Mouse (Mus musculus) 3T3-L1 (cell line): ENCODE measurements around the gene Gm10638.

Experiments used
- DNase-seq: peaks from one replicate; pipeline ENCODE4 v3.0.0-alpha.2; 2015; ENCODE audit warnings: low read depth, low spot score

Gene Gm10638

DNA sequence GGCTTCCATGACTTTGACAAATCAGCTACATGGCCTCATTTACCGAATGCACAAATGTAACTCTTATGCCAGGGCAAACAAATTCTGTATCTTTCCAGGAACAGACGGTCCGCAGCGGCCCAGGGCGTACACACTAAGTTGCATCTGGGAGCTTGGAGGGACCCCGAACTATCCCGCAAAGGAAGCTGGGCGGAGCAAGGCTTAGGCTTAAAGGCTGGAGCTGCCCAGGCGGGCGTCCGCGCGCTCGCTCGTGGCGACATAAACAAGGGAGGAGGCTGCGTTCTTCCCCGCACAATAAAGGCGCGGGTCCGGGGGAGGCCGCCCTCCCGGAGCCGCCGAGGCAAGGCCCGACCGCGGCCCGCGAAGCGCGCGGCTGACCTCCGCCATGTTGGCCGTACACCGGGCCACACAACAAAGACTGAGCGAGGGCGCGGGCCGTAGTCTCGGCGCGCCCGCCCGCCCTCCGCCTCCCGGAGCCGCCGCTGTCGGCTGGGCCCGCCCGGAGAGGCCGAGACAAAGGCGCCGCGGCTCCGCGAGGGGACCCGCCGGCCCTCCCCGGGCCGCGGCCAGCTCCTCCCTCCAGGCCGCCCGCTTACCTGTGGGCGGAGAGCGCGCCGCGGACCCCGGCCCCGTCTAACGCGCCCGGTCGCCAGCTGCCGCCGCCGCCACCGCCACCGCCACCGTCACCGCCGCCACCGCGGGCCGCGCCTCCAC, at the start of gene Gm10638, which contains the start of gene Siah1a:
Gm10638 (plus strand) TSS at position 479 of the 714 bp plus-strand sequence.
Siah1a (minus strand) TSS at position 714 of the 714 bp plus-strand sequence.
- DNase-seq = peak; percentile 75

DNA sequence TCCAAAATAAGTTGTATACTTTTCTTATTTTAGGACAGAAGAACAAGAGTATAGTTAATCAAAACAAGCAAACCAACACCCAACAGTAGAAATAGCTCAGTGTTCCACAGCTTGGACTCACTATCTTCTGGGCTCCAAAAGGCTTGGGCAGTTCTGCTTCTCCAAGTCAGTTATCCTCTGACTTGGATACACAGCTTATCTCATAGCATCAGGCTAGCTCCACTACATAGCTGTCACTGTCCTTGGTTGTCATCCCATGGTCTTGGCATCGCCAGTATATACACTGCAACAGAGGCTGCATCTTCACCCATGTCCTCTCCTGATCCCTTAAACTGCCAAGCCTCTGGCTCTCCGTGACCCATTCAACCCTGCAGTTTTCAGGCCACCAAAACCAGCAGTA, 49.8 kb upstream of the Gm10638 start:
- DNase-seq = no peak

DNA sequence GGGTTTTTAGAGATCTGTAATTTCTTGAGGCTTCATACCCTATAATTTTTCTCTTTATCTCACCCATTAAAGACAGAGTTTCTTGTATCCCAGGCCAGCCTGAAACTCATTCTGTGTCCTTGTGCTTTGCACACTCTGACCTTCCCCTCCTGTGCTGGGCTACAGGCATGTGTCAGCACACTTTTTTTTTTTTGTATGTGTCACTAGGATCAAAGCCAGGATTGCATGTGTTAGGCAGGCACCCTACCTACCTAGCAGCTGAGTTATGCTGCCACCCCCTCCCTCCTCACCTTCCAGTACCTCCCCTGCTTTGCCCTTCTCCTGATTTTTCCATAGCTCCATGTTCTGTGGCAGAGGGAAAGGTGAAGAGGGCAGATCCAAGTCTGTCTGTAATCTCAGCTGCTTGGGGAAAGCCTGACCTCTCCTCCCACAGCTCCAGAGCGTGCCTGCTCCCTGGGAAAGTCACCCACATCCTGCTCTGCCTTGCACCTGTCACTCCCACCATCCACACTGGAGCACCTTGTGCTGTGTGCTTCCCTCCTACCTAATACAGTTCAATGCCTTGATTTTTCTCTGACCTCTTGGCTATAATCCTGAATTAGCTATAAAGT, 46.6 kb upstream of the Gm10638 start:
- no peak for DNase-seq

DNA sequence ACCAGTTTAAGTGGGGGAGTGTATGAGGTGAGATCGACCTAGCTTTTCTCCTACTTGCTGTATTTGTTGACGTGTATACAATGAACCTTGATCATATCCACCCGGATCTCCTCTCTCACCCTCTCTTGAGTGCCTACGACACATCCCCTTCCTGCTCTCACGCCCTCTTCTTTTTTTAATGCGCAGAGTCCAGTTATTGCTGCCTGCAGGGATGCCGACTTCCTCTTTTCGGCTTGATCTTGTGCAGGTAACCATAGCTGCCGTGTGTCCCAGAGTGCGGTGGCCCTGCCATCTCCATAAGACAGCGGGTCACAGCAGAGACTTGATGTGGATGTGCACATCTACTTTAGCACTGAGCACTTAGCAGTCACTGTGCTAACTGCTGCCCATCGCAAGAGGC, 46.0 kb upstream of the Gm10638 start:
- DNase-seq = no peak

DNA sequence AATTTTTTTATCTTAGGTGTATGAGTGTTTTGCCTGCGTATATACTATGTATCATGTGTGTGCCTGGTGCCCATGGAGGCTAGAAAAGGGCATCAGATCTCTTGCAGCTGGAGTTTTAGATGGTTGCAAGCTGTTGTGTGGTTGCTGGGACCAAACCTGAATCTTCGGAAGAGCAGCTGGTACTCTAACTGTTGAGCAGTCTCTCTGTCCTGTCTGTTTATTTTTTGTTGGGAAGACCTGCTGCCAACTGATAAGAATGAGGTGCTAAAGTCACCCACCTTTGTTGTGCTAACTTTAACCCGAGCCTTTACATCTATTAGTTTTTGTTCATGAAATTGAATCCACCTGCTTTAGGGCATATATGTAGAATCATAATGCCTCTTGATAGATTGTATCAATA, 43.0 kb upstream of the Gm10638 start:
- no peak for DNase-seq

DNA sequence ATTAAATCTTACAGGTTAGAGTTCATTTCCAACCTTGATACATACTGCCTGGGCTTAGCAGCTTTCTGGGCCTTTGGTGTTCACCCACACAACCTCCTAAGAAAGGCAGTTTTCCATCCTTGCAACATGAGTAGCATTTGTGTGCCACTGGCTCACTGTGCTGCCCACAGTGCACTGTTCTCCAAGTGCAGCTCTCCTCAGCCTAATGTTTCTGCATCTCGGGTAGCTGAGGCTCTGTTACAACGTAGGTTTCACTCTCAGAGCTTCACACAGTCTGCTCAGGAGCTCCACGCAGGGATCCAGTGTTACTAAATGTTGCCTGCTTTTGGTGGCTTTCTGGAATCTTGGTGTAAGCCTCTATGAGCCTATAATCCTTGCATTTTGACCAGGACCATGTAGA, 40.2 kb upstream of the Gm10638 start:
- no peak for DNase-seq

DNA sequence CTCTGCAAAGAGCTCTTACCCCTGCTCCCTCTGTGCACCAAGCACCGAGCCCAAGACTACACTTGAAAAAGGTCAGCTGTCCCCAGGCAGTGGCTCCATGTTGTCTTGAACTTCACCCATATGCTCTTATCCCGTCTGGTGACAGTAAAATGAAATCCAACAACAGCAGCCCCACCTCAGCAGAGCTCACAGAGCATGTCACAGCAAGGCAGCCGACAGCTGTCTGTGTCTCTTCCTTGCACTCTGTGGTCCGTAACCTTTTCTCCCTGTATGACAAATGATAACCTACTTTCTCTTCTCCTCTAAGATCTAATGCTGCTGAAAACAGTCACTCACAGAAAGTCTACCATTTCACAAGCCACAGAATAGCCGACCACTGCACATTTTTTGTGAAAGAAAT, 38.7 kb upstream of the Gm10638 start:
- DNase-seq = no peak

DNA sequence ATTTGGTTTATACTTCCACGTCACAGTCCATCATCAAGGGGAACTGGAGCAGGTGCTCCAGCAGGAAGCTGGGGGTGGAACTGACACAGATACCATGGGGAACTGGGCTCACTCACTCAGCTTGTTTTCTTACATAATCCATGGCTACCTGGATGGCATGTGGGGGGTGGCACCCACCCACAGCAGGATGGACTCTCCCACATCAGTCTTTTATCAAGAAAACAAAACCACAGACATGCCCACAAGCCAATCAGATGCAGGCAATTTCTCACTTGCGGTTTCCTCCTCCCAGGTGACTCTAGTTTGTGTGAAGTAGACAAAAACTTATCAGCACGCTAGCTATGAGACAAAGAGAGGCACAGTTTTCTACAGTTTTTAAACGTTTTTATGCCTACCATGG, 37.6 kb upstream of the Gm10638 start:
- no peak for DNase-seq

DNA sequence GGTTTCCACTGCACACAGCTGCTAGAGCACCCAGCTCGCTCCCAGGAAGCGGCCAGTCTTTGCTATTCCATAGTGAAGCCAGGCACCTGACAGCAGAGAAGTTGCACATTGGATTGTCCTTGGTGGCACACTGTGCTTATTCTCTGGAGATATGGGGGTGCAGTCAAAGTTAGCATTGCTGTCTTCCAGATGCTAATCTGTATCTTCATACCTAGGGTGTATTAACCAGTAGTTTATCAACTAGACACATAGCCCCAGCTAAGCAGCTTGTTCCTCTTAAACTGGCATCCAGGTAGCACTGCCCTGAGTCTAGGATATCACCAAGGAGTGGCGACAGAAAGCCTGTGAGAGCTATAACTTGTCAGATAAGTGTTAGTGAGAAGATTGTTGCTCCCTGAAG, 32.9 kb upstream of the Gm10638 start:
- no peak for DNase-seq

DNA sequence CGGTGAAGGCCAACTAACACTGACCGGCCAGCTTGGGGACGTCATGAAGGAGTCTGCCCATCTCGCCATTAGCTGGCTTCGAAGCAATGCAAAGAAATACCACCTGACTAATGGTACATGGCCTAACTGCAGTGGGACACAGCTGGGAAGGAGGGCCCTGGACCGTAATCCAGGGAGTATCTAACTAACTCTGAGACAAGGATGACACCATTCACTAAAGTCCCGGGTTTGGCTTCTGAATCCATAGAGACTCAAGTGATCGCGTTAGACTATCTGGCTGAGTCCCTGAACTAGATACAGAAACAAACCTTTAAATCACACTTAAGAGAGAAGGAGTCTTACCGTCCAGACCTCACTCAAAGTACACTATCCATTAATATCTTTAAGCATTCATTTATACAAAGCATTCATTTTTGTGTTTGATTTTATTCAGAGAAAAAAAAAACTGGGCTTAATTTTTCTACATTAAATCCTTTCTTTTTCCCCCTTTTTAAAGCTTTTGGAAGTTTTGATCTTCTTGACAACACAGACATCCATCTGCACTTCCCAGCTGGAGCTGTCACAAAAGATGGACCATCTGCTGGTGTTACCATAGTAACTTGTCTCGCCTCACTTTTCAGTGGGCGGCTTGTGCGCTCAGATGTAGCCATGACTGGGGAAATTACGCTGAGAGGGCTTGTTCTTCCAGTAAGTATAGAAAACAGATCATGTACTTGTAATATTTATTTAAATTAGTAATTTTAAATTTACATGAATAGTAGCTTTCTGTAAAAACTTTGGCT, 31.9 kb upstream of the Gm10638 start:
- no peak for DNase-seq

DNA sequence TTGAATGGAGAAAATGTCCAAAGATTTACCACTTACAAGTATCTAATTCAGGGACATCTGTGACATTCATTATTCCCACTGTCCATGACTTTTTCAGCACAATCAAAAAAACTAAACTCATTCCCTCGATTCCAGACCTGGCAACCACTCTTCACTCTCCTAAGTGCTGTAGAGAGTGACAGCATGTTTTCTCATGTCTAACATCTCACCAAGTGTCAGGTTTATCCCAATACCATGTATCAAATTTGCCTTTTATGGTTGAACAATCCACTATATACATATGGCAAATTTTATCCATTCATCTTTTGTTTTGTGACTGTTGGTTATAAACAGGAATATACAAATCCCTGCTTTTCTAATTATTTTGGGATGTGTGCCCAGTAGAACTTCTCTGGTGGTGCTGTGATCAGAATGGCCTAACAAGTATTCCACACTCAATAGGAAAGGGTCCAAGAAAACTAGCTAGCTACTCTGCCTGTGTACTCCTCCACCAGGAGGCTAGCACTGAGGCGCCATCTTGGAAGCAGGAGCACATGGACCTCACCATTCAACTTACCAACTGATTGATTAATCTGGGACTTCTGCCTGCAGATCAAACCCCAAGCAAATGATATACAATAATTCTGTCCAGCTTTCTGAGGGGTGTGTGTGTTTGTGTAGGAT, 27.0 kb upstream of the Gm10638 start:
- DNase-seq = no peak

DNA sequence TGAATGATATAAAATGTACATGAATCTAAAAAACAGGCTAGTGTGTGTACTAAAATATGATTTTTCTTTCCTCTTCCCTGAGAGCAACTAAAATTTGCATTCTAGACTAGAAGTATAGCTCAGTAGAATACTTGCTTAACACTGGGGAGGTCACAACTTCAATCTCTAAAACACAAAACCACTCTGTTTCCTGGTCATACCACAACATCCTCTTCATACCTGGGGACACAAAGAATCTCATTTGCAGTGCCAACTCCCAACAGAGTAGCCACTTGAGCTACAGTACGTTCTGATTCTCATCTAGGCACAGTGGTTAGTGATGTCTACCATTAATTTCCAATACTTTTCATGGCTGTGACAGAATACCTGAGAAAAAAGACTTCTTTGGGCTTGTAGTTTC, 26.1 kb upstream of the Gm10638 start:
- no peak for DNase-seq

DNA sequence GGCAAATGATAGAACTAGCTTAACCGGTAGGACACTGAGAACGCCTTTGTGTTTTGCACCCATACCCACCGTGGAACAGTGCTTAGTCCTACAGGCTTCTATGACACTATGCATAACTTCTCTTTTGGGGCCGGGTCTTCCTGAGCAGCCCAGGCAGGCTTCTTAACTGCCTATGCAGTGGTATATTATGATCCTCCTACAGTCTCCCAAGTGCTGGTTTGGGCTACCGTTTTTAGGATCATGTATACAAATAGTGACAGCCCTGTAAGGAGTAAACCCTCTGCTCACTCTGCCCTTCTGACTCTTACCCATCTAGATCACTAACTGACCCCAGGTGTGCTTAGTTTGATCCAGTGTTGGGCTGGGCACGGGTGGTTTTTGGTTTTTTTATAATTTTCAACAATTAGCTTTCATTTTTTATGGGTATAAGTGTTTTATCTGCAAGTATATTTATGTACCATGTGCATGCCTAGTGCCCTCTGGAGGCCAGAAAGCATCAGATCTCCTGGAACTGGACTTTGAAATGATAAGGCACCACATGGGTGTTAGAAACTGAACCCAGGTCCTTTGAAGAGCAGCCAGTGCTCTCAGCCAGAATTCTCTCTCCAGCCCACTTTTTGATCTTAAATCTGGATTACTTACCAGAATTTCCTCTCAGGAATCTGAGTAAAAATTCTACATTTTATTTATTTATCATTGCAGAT, 24.6 kb upstream of the Gm10638 start:
- DNase-seq = peak; percentile 45

DNA sequence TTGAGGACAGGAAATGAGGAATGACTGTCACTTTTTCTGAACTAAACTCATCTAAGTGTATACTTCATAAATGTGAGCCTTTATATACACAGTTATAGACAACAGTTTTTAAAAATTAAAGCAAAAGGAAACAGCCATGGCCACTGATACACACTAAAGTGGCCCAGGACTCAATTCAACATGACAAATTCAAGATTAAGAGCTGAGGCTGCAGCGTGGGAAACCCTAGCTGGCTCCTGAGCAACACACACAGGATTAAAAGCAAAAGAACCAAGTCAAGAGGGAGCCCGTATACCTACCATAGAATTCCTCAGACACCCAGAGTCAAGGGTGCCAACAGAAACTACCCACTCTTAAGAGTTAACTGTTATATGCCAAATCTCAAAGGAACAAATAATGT, 24.0 kb upstream of the Gm10638 start:
- no peak for DNase-seq

DNA sequence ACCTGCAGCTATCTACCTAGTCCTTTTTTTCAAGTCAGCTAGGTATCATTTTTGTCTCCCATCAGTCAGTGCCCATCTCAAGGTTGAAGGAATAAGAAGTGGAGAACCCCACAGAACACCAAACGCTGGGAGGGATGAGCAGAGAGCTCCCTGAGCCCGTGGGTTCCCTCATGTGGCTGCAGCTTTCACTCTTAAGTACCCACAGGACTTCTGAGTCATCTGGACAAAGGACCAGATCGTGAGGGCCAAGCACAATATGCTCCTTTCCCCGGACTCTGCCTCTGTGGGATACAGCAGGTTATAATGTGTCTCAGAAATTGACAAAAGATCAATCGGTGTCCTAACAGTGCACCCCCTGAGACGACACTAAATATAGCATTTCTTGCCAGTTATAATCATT, 18.5 kb upstream of the Gm10638 start:
- no peak for DNase-seq

DNA sequence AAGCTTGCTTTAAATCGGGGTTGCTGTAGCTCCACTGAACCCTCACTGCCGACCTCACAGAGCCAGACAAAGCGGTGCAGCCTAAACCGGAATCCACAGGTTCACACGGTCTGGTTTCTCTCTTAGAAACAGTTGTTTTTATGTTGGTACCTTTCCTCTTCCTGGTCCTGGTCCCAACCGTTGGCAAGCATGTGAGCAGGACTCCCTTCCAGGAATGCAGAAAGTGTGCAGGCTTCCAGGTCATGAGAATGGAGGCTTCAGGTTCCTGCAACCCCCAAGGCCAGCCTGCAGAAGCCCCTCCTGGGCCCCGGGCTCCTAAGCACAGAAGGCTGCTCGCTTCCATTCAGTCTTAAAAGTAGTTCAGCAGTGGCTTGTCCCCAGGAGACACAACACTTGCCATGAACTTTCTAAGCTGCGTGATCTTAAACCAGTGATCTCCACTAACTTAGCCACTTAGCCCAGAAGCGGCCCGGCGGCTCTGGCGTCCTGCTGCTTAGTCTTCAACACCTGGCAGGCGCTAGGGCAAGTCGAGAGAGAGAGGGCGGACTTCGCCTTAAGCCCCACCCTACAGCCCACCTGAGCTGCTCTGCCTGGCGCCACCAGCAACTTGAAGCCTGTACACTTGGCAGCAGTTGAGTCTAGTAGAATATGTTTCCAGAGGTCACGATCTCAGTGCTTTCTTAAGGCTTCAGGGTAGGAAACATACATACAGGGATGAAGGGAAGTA, 17.1 kb upstream of the Gm10638 start:
- DNase-seq = no peak

DNA sequence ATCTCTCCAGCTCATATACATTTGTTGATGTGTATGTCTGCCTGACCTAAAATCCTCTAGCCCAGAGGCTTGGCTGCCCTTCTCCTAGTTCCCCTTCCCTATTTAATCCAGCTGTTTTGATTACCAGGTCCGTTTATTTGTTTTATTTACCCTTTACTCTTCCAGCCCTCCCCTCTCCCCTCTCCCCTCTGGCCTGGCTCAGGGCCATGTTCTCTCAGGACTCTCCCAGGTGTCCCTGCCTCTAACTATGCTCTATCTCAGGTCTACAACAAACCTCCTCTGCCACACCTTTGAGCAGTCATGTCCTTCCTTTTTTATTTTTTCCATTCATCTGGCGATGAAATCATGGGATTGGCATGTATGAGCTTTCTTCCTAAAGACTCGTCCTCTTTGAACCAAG, 15.2 kb upstream of the Gm10638 start:
- peak; percentile 61 for DNase-seq

DNA sequence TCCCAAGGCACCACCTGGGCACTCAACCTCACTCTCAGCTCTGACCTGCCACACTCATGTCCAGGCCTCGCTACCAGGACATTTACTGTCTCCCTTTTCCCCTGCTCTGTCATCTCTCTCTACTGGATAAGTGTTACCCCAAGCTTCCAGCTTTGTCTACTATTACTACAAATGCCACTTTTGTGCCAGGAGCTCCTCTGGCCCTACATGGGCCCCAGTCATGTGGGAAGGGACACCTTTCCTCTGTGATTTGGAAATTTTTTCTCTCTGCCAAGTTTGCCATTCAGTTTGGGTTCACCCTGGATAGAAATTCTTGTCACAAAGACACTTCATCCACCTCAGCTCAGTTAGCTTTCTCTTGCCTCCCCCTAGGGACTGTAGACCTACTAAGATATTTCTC, 14.6 kb upstream of the Gm10638 start:
- no peak for DNase-seq

DNA sequence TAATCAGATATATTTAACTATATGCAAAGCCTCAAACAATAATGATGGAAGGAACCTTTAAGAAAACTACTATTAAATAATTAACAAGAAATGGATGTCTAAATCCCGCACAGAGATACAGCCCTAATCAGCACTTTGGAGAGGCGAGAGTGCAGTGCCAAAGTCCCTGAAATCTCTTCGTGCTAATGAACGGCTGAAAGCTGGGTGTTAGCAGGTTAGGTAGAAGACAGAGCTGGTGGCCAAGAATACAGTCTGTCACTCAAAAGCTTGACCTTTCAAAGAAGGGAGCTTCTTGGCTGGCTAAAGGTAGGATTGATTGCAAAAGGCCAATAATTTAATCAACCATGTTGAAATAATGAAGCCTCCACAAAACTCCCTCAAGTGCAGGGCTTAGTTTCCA, 11.3 kb upstream of the Gm10638 start:
- no peak for DNase-seq

DNA sequence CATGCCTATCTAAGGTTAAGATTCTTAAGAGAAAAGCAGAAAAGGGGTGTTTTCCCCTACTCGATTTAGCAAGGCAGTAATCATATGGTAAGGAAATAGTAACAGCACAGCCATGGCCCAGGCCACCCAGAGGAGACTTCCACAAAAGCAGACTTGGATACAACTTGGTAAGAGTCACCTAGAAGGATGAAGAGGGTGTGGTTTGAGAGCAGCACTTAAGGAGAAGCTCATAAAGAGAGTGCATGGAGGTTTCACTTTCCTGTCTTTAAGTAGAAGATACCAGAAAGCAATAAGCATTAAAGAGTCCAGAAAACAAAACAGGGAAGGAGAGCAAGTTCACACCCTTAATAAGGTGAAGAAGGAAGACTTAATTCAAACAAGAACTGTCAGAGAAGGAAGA, 10.5 kb upstream of the Gm10638 start:
- DNase-seq = no peak
